Mouse (Mus musculus) ES-E14 (cell line): ENCODE data around the gene Gm17324.

ENCODE experiments used
- CHD2 ChIP-seq: IDR thresholded peaks from 2 replicates; pipeline ENCODE4 v1.6.1; 2014; ENCODE audit warnings: mild to moderate bottlenecking, low read depth, low read length, inconsistent platforms
- HCFC1 ChIP-seq: IDR thresholded peaks from 2 replicates; pipeline ENCODE4 v1.6.1; 2012; ENCODE audit warnings: low read length, inconsistent platforms, borderline replicate concordance; ENCODE audit not compliant: insufficient read depth
- MAFK ChIP-seq: IDR thresholded peaks from 2 replicates; pipeline ENCODE4 v1.6.1; 2014; ENCODE audit warnings: mild to moderate bottlenecking, low read depth, low read length, inconsistent platforms; ENCODE audit not compliant: insufficient read depth
- ZC3H11A ChIP-seq: IDR thresholded peaks from 2 replicates; pipeline ENCODE4 v1.6.1; 2012; ENCODE audit warnings: low read depth, mild to moderate bottlenecking, inconsistent platforms, low read length, borderline replicate concordance
- ZNF384 ChIP-seq: IDR thresholded peaks from 2 replicates; pipeline ENCODE4 v1.6.1; 2012; ENCODE audit warnings: low read depth, low read length, inconsistent platforms

GRCm38 (mm10) chr9:78475873-78476272 lies 27.3 kb upstream of the Gm17324 start:
- no peak for TF ChIP-seq ZNF384
- TF ChIP-seq MAFK = no peak
- TF ChIP-seq CHD2 = no peak
- no peak for TF ChIP-seq HCFC1
- no peak for TF ChIP-seq ZC3H11A
